Mouse (Mus musculus): ENCODE data around the gene Rab24.

DNA sequence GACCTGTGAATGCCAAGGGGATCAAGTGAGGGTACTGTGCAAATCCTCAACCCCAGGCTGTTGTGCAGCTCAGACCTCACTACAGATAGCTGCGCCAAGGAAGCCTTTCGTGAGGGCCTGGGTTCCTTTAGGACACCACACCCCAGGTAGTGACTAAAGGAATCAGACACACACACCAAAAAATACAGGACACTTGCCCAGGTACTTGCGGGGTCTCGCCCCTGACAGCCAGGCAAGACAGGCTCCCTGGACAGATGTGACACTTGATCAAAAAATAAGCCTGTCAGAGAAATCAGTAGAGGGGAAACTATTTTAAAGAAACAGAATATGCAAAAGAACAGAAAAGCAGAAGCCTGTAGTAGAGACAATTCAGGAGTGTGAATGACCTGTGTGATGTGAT, 6.9 kb upstream of the Rab24 start:
- TF ChIP-seq CTCF (IDR thresholded peaks at IDR 0.05; ENCODE audit: low read depth) (no peak), EP300 (IDR thresholded peaks at IDR 0.05; ENCODE audit: low read depth) (no peak)
